Mouse (Mus musculus) layer of hippocampus, postnatal 36 days (tissue): ENCODE measurements at regions not wholly inside any gene's neighbourhood (a gene's known extent, or its start where the extent isn't known, plus 50 kb on each side); places are given as distances from the start of the nearest gene placed in this dataset.
A peak's percentile ranks its signal among the peaks of the same experiment; 100 is the strongest.

Experiments
- DNase-seq, 2 experiments: peaks; one replicate each; pipeline ENCODE4 v3.0.0; 2022

- no peak for DNase-seq
These were observed 208.0 kb downstream of the Rplp1 start for GRCm38 (mm10) chr9:61706263-61706755.

GRCm38 (mm10) chr9:61705586-61706233 lies 208.6 kb downstream of the Rplp1 start:
- peak; percentile 70 to 79 for DNase-seq

- no peak for DNase-seq
These were observed 211.0 kb downstream of the Rplp1 start for GRCm38 (mm10) chr9:61703301-61703700.

- DNase-seq: no peak
These were observed 211.9 kb downstream of the Rplp1 start for GRCm38 (mm10) chr9:61702280-61702966.

GRCm38 (mm10) chr9:61700576-61700975 lies 213.8 kb downstream of the Rplp1 start:
- DNase-seq: no peak

- no peak for DNase-seq
These were observed 214.7 kb downstream of the Rplp1 start for GRCm38 (mm10) chr9:61699618-61700017.

GRCm38 (mm10) chr9:61697959-61698358 lies 216.4 kb downstream of the Rplp1 start:
- peak; percentile 40 to 72 for DNase-seq

GRCm38 (mm10) chr9:61696831-61697230 lies 217.5 kb downstream of the Rplp1 start:
- DNase-seq: no peak

GRCm38 (mm10) chr9:61695821-61696220 lies 218.5 kb downstream of the Rplp1 start:
- no peak for DNase-seq

GRCm38 (mm10) chr9:61695381-61695791 lies 219.0 kb downstream of the Rplp1 start:
- no peak for DNase-seq

- DNase-seq: no peak
These were observed 220.1 kb downstream of the Rplp1 start for GRCm38 (mm10) chr9:61694206-61694605.

- no peak for DNase-seq
These were observed 223.6 kb downstream of the Rplp1 start for GRCm38 (mm10) chr9:61690786-61691185.

- DNase-seq: no peak
These were observed 224.4 kb downstream of the Rplp1 start for GRCm38 (mm10) chr9:61689939-61690338.

- DNase-seq: no peak
These were observed 224.8 kb downstream of the Rplp1 start for GRCm38 (mm10) chr9:61689516-61689915.

- DNase-seq: no peak
These were observed 230.8 kb downstream of the Rplp1 start for GRCm38 (mm10) chr9:61683557-61683956.

- DNase-seq: no peak
These were observed 231.5 kb downstream of the Rplp1 start for GRCm38 (mm10) chr9:61682744-61683259.

GRCm38 (mm10) chr9:61682316-61682715 lies 232.0 kb downstream of the Rplp1 start:
- DNase-seq: no peak

GRCm38 (mm10) chr9:61681406-61681805 lies 232.9 kb downstream of the Rplp1 start:
- no peak for DNase-seq

- no peak for DNase-seq
These were observed 233.4 kb downstream of the Rplp1 start for GRCm38 (mm10) chr9:61680911-61681311.

GRCm38 (mm10) chr9:61679686-61680085 lies 234.7 kb downstream of the Rplp1 start:
- DNase-seq: no peak

GRCm38 (mm10) chr9:61677603-61678002 lies 236.7 kb downstream of the Rplp1 start:
- DNase-seq: no peak

GRCm38 (mm10) chr9:61677037-61677436 lies 237.3 kb downstream of the Rplp1 start:
- DNase-seq: peak; percentile 63 to 66

- no peak for DNase-seq
These were observed 239.0 kb downstream of the Rplp1 start for GRCm38 (mm10) chr9:61675366-61675765.
